15 mouse cellular contexts compared by ENCODE assay signal in genomic region chr8:12870656-12871055, GRCm38 (mm10). TPM values are rescaled to one million over a fixed set of nuclear protein-coding genes. Genes with fewer than 3 reads are reported as not detected.
A peak's percentile ranks its signal among the peaks of the same experiment; 100 is the strongest.
DNase-seq lines count a peak whose midpoint lies in the region; ATAC-seq and TF ChIP-seq lines count a peak whose summit lies in the region.
"Had no signal": no experiment of that assay in that cellular context is flagged by ENCODE, and none has a peak within 500 bp of the region (broad histone marks: within the 10 kb centered on the region; RNA-seq: fewer than 3 reads in every experiment).

No protein-coding gene starts in this region.

- peak overlapping the region; percentile 17; the same call in 1 of the 2 replicates for H3K4me3 ChIP-seq in E14TG2a.4 (replicated peaks; ENCODE audit: low read length)
- no peak overlapping the region for H3K4me3 ChIP-seq in ES-Bruce4 (ENCODE audit: low read depth, low read length)
- H3K4me3 ChIP-seq in forebrain, embryonic 13.5 days: no peak overlapping the region
- no peak overlapping the region for H3K4me3 ChIP-seq in midbrain, embryonic 14.5 days (replicated peaks; ENCODE audit: low read depth, low read length)
- H3K4me3 ChIP-seq in intestine, embryonic 15.5 days (replicated peaks): no peak overlapping the region
- H3K4me3 ChIP-seq: embryonic facial prominence, embryonic 13.5 days; hindbrain, embryonic 12.5 days; limb, embryonic 15.5 days; liver, embryonic 15.5 days; stomach, embryonic 15.5 days had no signal

- H3K9ac ChIP-seq in ES-Bruce4 (ENCODE audit: low read depth, poor library complexity, severe bottlenecking): no peak overlapping the region
- H3K9ac ChIP-seq in forebrain, embryonic 13.5 days: no peak overlapping the region
- no peak overlapping the region for H3K9ac ChIP-seq in midbrain, embryonic 14.5 days (replicated peaks; ENCODE audit: low read length)
- no peak overlapping the region for H3K9ac ChIP-seq in intestine, embryonic 15.5 days
- H3K9ac ChIP-seq: embryonic facial prominence, embryonic 13.5 days; hindbrain, embryonic 12.5 days; limb, embryonic 15.5 days; liver, embryonic 15.5 days; stomach, embryonic 15.5 days had no signal

- peaks cover 67% of the 10 kb centered on the region for H3K4me1 ChIP-seq in E14TG2a.4 (replicated peaks; ENCODE audit: low read depth, low read length)
- peaks cover 12% of the 10 kb centered on the region for H3K4me1 ChIP-seq in ES-Bruce4 (ENCODE audit: control insufficient read depth, insufficient read depth, low read length)
- H3K4me1 ChIP-seq in forebrain, embryonic 13.5 days: peaks cover 51% of the 10 kb centered on the region
- peaks cover 28% of the 10 kb centered on the region for H3K4me1 ChIP-seq in midbrain, embryonic 14.5 days (ENCODE audit: control insufficient read depth, insufficient read depth, low read length)
- H3K4me1 ChIP-seq in intestine, embryonic 15.5 days (replicated peaks): peaks cover 8% of the 10 kb centered on the region

- no peak for TF ChIP-seq EP300 in ES-Bruce4 (IDR thresholded peaks at IDR 0.05; ENCODE audit: insufficient read depth, low read depth, low read length)

- intact Hi-C loops in heart, postnatal 25 days (cut with DNase I): no loop called here

- H3K27ac ChIP-seq in ES-Bruce4 (ENCODE audit: insufficient read depth, low read length): peak overlapping the region; percentile 68
- peak overlapping the region; percentile 86 for H3K27ac ChIP-seq in forebrain, embryonic 13.5 days
- peak overlapping the region; percentile 80 for H3K27ac ChIP-seq in midbrain, embryonic 14.5 days (replicated peaks; ENCODE audit: low read depth, low read length)
- no peak overlapping the region for H3K27ac ChIP-seq in intestine, embryonic 15.5 days
- H3K27ac ChIP-seq: embryonic facial prominence, embryonic 13.5 days; limb, embryonic 15.5 days; liver, embryonic 15.5 days; macrophage; stomach, embryonic 15.5 days had no signal

- H3K27me3 ChIP-seq in E14TG2a.4 (ENCODE audit: insufficient read depth, low read length): no peaks in the 10 kb centered on the region
- no peaks in the 10 kb centered on the region for H3K27me3 ChIP-seq in ES-Bruce4 (ENCODE audit: control insufficient read depth, insufficient read depth, low read length, poor library complexity, severe bottlenecking)
- H3K27me3 ChIP-seq in forebrain, embryonic 13.5 days: no peaks in the 10 kb centered on the region
- no peaks in the 10 kb centered on the region for H3K27me3 ChIP-seq in midbrain, embryonic 14.5 days (ENCODE audit: control insufficient read depth, insufficient read depth, low read length)
- H3K27me3 ChIP-seq in intestine, embryonic 15.5 days (replicated peaks): peaks cover 11% of the 10 kb centered on the region

- peaks cover 7% of the 10 kb centered on the region for H3K36me3 ChIP-seq in E14TG2a.4 (ENCODE audit: insufficient read depth, low read length)
- no peaks in the 10 kb centered on the region for H3K36me3 ChIP-seq in ES-Bruce4 (ENCODE audit: control insufficient read depth, insufficient read depth, low read length, poor library complexity, severe bottlenecking)
- peaks cover 4% of the 10 kb centered on the region for H3K36me3 ChIP-seq in forebrain, embryonic 13.5 days (ENCODE audit: poor library complexity, severe bottlenecking)
- H3K36me3 ChIP-seq in midbrain, embryonic 14.5 days (ENCODE audit: control insufficient read depth, insufficient read depth, low read length): 0 out of 2 replicates have a peak, but pooled peaks cover under 1% of the 10 kb centered on the region
- H3K36me3 ChIP-seq in intestine, embryonic 15.5 days: no peaks in the 10 kb centered on the region
- H3K36me3 ChIP-seq: hindbrain, embryonic 12.5 days; liver, embryonic 15.5 days; stomach, embryonic 15.5 days had no signal

- H3K9me3 ChIP-seq in E14TG2a.4 (ENCODE audit: low read length): no peaks in the 10 kb centered on the region
- H3K9me3 ChIP-seq in ES-Bruce4 (replicated peaks; ENCODE audit: control insufficient read depth, insufficient read depth, low read length, poor library complexity, severe bottlenecking): no peaks in the 10 kb centered on the region
- H3K9me3 ChIP-seq in forebrain, embryonic 13.5 days (replicated peaks): no peaks in the 10 kb centered on the region
- H3K9me3 ChIP-seq in midbrain, embryonic 14.5 days (ENCODE audit: control insufficient read depth, low read length): no peaks in the 10 kb centered on the region
- no peaks in the 10 kb centered on the region for H3K9me3 ChIP-seq in intestine, embryonic 15.5 days
- H3K9me3 ChIP-seq: embryonic facial prominence, embryonic 13.5 days; hindbrain, embryonic 12.5 days; limb, embryonic 15.5 days; liver, embryonic 15.5 days; stomach, embryonic 15.5 days had no signal

- 86% methylated on average over 5 of the region's 5 CpGs for WGBS in forebrain, embryonic 13.5 days
- WGBS in midbrain, embryonic 14.5 days: 79% methylated on average over 5 of the region's 5 CpGs
- WGBS in intestine, embryonic 15.5 days: 87% methylated on average over 5 of the region's 5 CpGs

- no peak for ATAC-seq in forebrain, embryonic 13.5 days
- ATAC-seq in midbrain, embryonic 14.5 days (ENCODE audit: low FRiP score, low TSS enrichment): no peak
- no peak for ATAC-seq in intestine, embryonic 15.5 days

- no peak overlapping the region for H3K4me2 ChIP-seq in forebrain, embryonic 13.5 days
- no peak overlapping the region for H3K4me2 ChIP-seq in midbrain, embryonic 14.5 days (ENCODE audit: low read length)
- H3K4me2 ChIP-seq in intestine, embryonic 15.5 days (replicated peaks): no peak overlapping the region
- H3K4me2 ChIP-seq: embryonic facial prominence, embryonic 13.5 days; limb, embryonic 15.5 days; liver, embryonic 15.5 days; stomach, embryonic 15.5 days had no signal

- no peak for TF ChIP-seq POLR2A in ES-Bruce4 (IDR thresholded peaks at IDR 0.05; ENCODE audit: insufficient read depth, low read length)

- no peak for TF ChIP-seq CTCF in E14TG2a.4 (conservative IDR thresholded peaks at IDR 0.05; ENCODE audit: low read length)
- TF ChIP-seq CTCF in ES-Bruce4 (IDR thresholded peaks at IDR 0.05; ENCODE audit: low read depth, low read length): no peak

- DNase-seq in midbrain, embryonic 14.5 days: no peak
- no peak for DNase-seq in cerebellum, postnatal 10 days
- no peak for DNase-seq in heart, postnatal 25 days (ENCODE audit: low spot score)
- DNase-seq: gastrocnemius, postnatal 36 days; kidney, adult 11 months had no signal

RNA-seq across cellular contexts. Expression of gene Mcf2l, which starts 3.0 kb away (rescaled TPM):
- polyA plus RNA-seq in ES-Bruce4 (2011; ENCODE audit: insufficient read depth, insufficient read length, low read depth, missing spikeins): 15.5 and 18.3 TPM in 2 replicates
- 80.3 and 99.0 TPM in 2 replicates for polyA plus RNA-seq in forebrain, embryonic 13.5 days (2015; fragmentation: Nextera tagmentation; extraction: Ambion mirVana)
- 173 and 174 TPM in 2 replicates for polyA plus RNA-seq in midbrain, embryonic 14.5 days (2014; fragmentation: Nextera tagmentation; extraction: Ambion mirVana)
- 13.1 and 13.7 TPM in 2 replicates for polyA plus RNA-seq in intestine, embryonic 15.5 days (2015; fragmentation: Nextera tagmentation; extraction: Ambion mirVana)
- 10 to 100 TPM; 44.7 to 69.4 TPM for total RNA-seq in heart, postnatal 25 days (2021)
